Mouse (Mus musculus): ENCODE results near the gene Lrp1. TPM values are rescaled to one million over a fixed set of nuclear protein-coding genes. Genes with fewer than 3 reads are reported as not detected.

Lrp1 gene
- total and polyA plus RNA-seq, 3 experiments = 3.1 to 51.2 (median 11.8) TPM

DNA sequence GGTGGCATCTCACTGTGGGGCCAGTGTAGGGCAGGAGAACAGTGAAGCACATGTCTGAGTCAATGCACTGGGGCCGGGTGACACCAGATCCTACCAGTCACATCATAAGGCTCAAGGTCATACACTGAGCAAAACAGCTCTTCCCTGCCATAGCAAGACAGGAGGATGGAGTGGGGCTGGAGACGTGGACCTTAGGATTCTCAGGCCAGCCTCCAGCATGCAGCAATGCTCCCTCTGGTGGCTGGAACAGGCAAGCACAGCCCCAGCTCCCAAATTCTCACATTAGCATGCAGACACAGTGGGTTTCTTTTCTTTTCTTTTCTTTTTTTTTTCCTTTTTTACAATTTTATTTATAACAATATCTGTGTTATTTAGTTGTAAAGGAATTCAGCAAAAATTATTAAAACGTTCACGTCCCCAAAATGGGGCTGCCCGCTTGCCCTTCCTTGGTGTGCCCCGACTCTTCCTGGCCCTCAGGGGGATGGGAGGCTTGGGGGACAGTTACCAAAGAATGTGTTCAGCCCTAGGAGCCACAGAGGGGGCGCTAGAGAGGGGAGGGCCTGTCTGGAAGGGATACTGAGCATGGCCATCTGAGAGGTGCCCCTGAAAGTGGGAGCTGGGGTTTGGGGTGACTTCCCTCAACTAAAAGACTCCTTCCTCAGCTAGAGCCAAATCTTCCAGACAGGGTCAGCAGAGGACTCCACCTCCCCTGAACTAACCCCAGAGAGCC, 82.9 kb downstream of the Lrp1 start:
- dilution Hi-C loops (cut with MboI; ENCODE audit: extremely low pct_ligation_motif_present, extremely low pct_unique_long_range_greater_than_20kb, low sequenced_read_pairs) (no loop called here), in situ Hi-C loops (cut with MboI; ENCODE audit: low pct_ligation_motif_present, low pct_unique_long_range_greater_than_20kb, low sequenced_read_pairs) (no loop called here)
- peak; percentile 64 for DNase-seq (ENCODE audit: extremely low read depth)
- Histone ChIP-seq H3K27me3 (replicated peaks) (peaks cover 33% of the 10 kb centered on the region), H3K9me3 (replicated peaks; ENCODE audit: low read length) (peaks cover 3% of the 10 kb centered on the region), H3K79me2 (replicated peaks; ENCODE audit: control insufficient read depth, extremely low read depth, insufficient read depth, poor library complexity, severe bottlenecking) (no peaks in the 10 kb centered on the region), H3K4me2 (ENCODE audit: insufficient read depth, low read depth, poor library complexity, severe bottlenecking) (no peak overlapping the region), H3K9ac (ENCODE audit: insufficient read depth, low read depth) (no peak overlapping the region), H3K4me1 (ENCODE audit: control insufficient read depth in 1 of 2, insufficient read depth in 2 of 2) (peaks cover 23 to 39% of the 10 kb centered on the region in 2 experiments), H3K4me3 (replicated peaks in 1 of 3; ENCODE audit: low read depth in 2 of 3, low read length in 2 of 3, poor library complexity in 1 of 3) (no peak overlapping the region), H3K36me3 (replicated peaks in 1 of 2; ENCODE audit: control insufficient read depth in 1 of 2, insufficient read depth in 1 of 2, low read length in 1 of 2) (peaks cover 31 to 37% of the 10 kb centered on the region in 2 experiments), H3K27ac (ENCODE audit: insufficient read depth, low read depth) (no peak overlapping the region)
- TF ChIP-seq JUN (IDR thresholded peaks at IDR 0.05; ENCODE audit: insufficient read depth, low read depth, low read length) (no peak), CTCF (conservative IDR thresholded peaks at IDR 0.05 in 1 of 2, IDR thresholded peaks at IDR 0.05 in 1 of 2; ENCODE audit: low read depth in 2 of 2, low read length in 2 of 2) (peak; percentile 91 to 96), ZKSCAN1 (IDR thresholded peaks at IDR 0.05; ENCODE audit: borderline replicate concordance, low read depth, low read length) (no peak), MAZ (IDR thresholded peaks at IDR 0.05; ENCODE audit: low read depth, low read length) (0 out of 2 replicates have a peak, but pooled peaks have one; percentile 36), ZC3H11A (IDR thresholded peaks at IDR 0.05; ENCODE audit: low read depth, low read length) (peak; percentile 19; the same call in 1 of the 2 replicates), MAX (IDR thresholded peaks at IDR 0.05; ENCODE audit: low read length) (no peak), RAD21 (IDR thresholded peaks at IDR 0.05; ENCODE audit: low read depth, low read length) (peak; percentile 71), HCFC1 (IDR thresholded peaks at IDR 0.05; ENCODE audit: low read depth, low read length) (no peak), SMC3 (IDR thresholded peaks at IDR 0.05; ENCODE audit: low read depth, low read length) (peak; percentile 96), POLR2A (IDR thresholded peaks at IDR 0.05; ENCODE audit: low read depth, low read length) (no peak), MYC (IDR thresholded peaks at IDR 0.05; ENCODE audit: low read depth, low read length) (0 out of 2 replicates have a peak, but pooled peaks have one; percentile 54)

DNA sequence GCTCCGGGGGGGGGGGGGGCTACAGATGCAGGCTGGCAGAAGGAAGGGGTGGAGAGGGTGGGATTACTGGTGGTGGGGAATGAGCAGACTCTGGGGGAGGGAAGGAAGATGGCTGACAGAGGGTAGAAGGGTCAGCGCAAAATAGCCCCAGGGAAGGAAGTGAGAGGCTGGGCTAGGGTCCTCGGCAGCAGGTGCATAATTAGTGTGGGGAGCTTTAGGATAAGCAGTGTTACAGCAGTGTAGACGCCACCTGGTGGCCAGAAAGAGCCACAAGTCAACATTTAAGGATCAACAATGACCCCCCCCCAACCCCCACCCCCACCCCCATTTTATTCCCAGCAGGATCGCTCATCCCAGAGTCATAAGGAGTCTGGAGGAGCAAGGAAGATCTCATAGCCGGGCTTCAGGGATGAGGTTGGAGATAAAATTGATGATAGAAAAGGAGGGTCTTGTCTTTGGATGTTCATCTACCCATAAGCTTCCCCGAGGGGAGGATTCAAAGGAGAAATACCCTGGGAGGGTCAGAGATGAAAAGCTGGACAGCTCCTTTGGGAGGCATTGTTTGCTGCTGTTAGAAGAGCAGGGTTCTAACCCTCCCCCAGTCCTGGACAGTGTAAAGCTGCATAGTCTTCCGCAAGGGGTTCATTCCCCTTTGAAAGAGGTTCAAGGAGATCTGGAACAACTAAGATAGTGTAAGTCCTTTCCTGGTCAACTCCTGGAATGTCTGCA, 84.2 kb downstream of the Lrp1 start:
- H3K9ac ChIP-seq (ENCODE audit: insufficient read depth, low read depth) = no peak overlapping the region
- peak overlapping the region; percentile 19; the same call in 1 of the 2 replicates for H3K4me2 ChIP-seq (ENCODE audit: insufficient read depth, low read depth, poor library complexity, severe bottlenecking)
- dilution Hi-C loops (cut with MboI; ENCODE audit: extremely low pct_ligation_motif_present, extremely low pct_unique_long_range_greater_than_20kb, low sequenced_read_pairs) = no loop called here
- no peak overlapping the region for H3K4me3 ChIP-seq (replicated peaks in 1 of 3; ENCODE audit: low read depth in 2 of 3, low read length in 2 of 3, poor library complexity in 1 of 3)
- peaks cover 20 to 25% of the 10 kb centered on the region in 2 experiments for H3K36me3 ChIP-seq (replicated peaks in 1 of 2; ENCODE audit: control insufficient read depth in 1 of 2, insufficient read depth in 1 of 2, low read length in 1 of 2)
- in situ Hi-C loops (cut with MboI; ENCODE audit: low pct_ligation_motif_present, low pct_unique_long_range_greater_than_20kb, low sequenced_read_pairs) = no loop called here
- H3K4me1 ChIP-seq (ENCODE audit: control insufficient read depth in 1 of 2, insufficient read depth in 2 of 2) = peaks cover 23 to 39% of the 10 kb centered on the region in 2 experiments
- TF ChIP-seq MAZ (IDR thresholded peaks at IDR 0.05; ENCODE audit: low read depth, low read length) = peak; percentile 21; the same call in 1 of the 2 replicates
- no peak for TF ChIP-seq MAFK (IDR thresholded peaks at IDR 0.05; ENCODE audit: insufficient replicate concordance, low read length)
- TF ChIP-seq RAD21 (IDR thresholded peaks at IDR 0.05; ENCODE audit: low read depth, low read length) = peak; percentile 43
- TF ChIP-seq MEF2A (IDR thresholded peaks at IDR 0.05; ENCODE audit: borderline replicate concordance, low read depth, low read length) = 0 out of 2 replicates have a peak, but pooled peaks have one; percentile 15
- TF ChIP-seq EP300 (IDR thresholded peaks at IDR 0.05; ENCODE audit: low read length) = 0 out of 2 replicates have a peak, but pooled peaks have one; percentile 11
- TF ChIP-seq TCF12 (IDR thresholded peaks at IDR 0.05; ENCODE audit: low read depth, low read length) = no peak
- 0 out of 2 replicates have a peak, but pooled peaks have one; percentile 13 for TF ChIP-seq ELF1 (IDR thresholded peaks at IDR 0.05; ENCODE audit: low read depth, low read length)
- TF ChIP-seq JUN (IDR thresholded peaks at IDR 0.05; ENCODE audit: insufficient read depth, low read depth, low read length) = no peak
- TF ChIP-seq ZNF384 (IDR thresholded peaks at IDR 0.05; ENCODE audit: low read depth, low read length) = no peak
- peak in 1 of 2 experiments; percentile 72; a peak in 2 of 4 replicates for TF ChIP-seq CTCF (conservative IDR thresholded peaks at IDR 0.05 in 1 of 2, IDR thresholded peaks at IDR 0.05 in 1 of 2; ENCODE audit: low read depth in 2 of 2, low read length in 2 of 2)
- TF ChIP-seq MYC (IDR thresholded peaks at IDR 0.05; ENCODE audit: low read depth, low read length) = no peak
- no peak for TF ChIP-seq JUND (conservative IDR thresholded peaks at IDR 0.05; ENCODE audit: low read depth, low read length)
- peak; percentile 77 for TF ChIP-seq SMC3 (IDR thresholded peaks at IDR 0.05; ENCODE audit: low read depth, low read length)
- TF ChIP-seq ZKSCAN1 (IDR thresholded peaks at IDR 0.05; ENCODE audit: borderline replicate concordance, low read depth, low read length) = no peak
- peak; percentile 62 for DNase-seq (ENCODE audit: extremely low read depth)
- peaks cover 3% of the 10 kb centered on the region for H3K9me3 ChIP-seq (replicated peaks; ENCODE audit: low read length)
- no peaks in the 10 kb centered on the region for H3K79me2 ChIP-seq (replicated peaks; ENCODE audit: control insufficient read depth, extremely low read depth, insufficient read depth, poor library complexity, severe bottlenecking)
- H3K27ac ChIP-seq (ENCODE audit: insufficient read depth, low read depth) = no peak overlapping the region
- peaks cover 44% of the 10 kb centered on the region for H3K27me3 ChIP-seq (replicated peaks)
